Mouse (Mus musculus) ES-E14 (cell line): ENCODE data around the gene Gm428. TPM values are rescaled to one million over a fixed set of nuclear protein-coding genes. Genes with fewer than 3 reads are reported as not detected.
"Not testable (repeated sequence)": the region's sequence is repeated elsewhere in the genome, so short reads cannot be mapped to it uniquely, and the experiment has no call there.

Experiments
- DNase-seq: peaks from one replicate; pipeline ENCODE4 v3.0.0-alpha.2; 2013; ENCODE audit warnings: low read depth, low spot score
- H3K27ac ChIP-seq: 2 replicates; pipeline ENCODE4 v1.5.1; 2012; ENCODE audit warnings: low read depth, mild to moderate bottlenecking, low read length, moderate library complexity, mixed read lengths; ENCODE audit not compliant: poor library complexity, insufficient read depth, severe bottlenecking
- H3K36me3 ChIP-seq: 2 replicates; pipeline ENCODE4 v1.6.1; 2012; ENCODE audit warnings: mild to moderate bottlenecking, low read length, moderate library complexity, mixed read lengths; ENCODE audit not compliant: control insufficient read depth, poor library complexity, insufficient read depth, severe bottlenecking
- H3K4me1 ChIP-seq, 2 experiments: fragments of 150-350 bp in 1 of 2; sonication (generic) in 1 of 2; 2 replicates each; pipeline ENCODE4 v1.6.1; 2012; ENCODE audit warnings: low read length in 2 of 2, mild to moderate bottlenecking in 1 of 2, mixed read lengths in 1 of 2; ENCODE audit not compliant: control insufficient read depth in 2 of 2, insufficient read depth in 2 of 2, poor library complexity in 1 of 2
- H3K4me3 ChIP-seq, 2 experiments: fragments of 150-350 bp in 1 of 2; sonication (generic) in 1 of 2; 2 replicates each; pipeline ENCODE4 v1.5.1; 2012; ENCODE audit warnings: low read length in 2 of 2, low read depth in 1 of 2, mild to moderate bottlenecking in 1 of 2, mixed read lengths in 1 of 2; ENCODE audit not compliant: insufficient read depth in 1 of 2, poor library complexity in 1 of 2, severe bottlenecking in 1 of 2
- H3K9ac ChIP-seq: 2 replicates; pipeline ENCODE4 v1.6.1; 2012; ENCODE audit warnings: low read depth, mild to moderate bottlenecking, low read length, mixed read lengths; ENCODE audit not compliant: poor library complexity, insufficient read depth, severe bottlenecking
- H3K9me3 ChIP-seq: fragments of 150-350 bp; sonication (generic); 2 replicates; pipeline ENCODE4 v1.6.1; 2012; ENCODE audit warnings: low read depth, mild to moderate bottlenecking, low read length; ENCODE audit not compliant: control insufficient read depth, insufficient read depth
- CHD2 ChIP-seq: IDR thresholded peaks from 2 replicates; pipeline ENCODE4 v1.6.1; 2014; ENCODE audit warnings: mild to moderate bottlenecking, low read depth, low read length, inconsistent platforms
- HCFC1 ChIP-seq: IDR thresholded peaks from 2 replicates; pipeline ENCODE4 v1.6.1; 2012; ENCODE audit warnings: low read length, inconsistent platforms, borderline replicate concordance; ENCODE audit not compliant: insufficient read depth
- MAFK ChIP-seq: IDR thresholded peaks from 2 replicates; pipeline ENCODE4 v1.6.1; 2014; ENCODE audit warnings: mild to moderate bottlenecking, low read depth, low read length, inconsistent platforms; ENCODE audit not compliant: insufficient read depth
- ZC3H11A ChIP-seq: IDR thresholded peaks from 2 replicates; pipeline ENCODE4 v1.6.1; 2012; ENCODE audit warnings: low read depth, mild to moderate bottlenecking, inconsistent platforms, low read length, borderline replicate concordance
- ZNF384 ChIP-seq: IDR thresholded peaks from 2 replicates; pipeline ENCODE4 v1.6.1; 2012; ENCODE audit warnings: low read depth, low read length, inconsistent platforms
- in situ Hi-C, 2 experiments: fragments of 600-800 bp; cut with MboI; formaldehyde crosslinking; loops; one replicate each; pipeline ENCODE4 v1.15.1; 2025; ENCODE audit warnings: low sequenced_read_pairs in 2 of 2, inconsistent platforms in 1 of 2; ENCODE audit not compliant: unreplicated experiment in 2 of 2
- total RNA-seq: library from RNA; depleted of rRNA; stranded (reverse); fragments of 300-350 nt; gene quantifications from 2 replicates; pipeline ENCODE4 v1.2.3, GENCODE M21; 2012; rRNA removed

Gm428 gene
- 3.1 and 5.9 TPM in 2 replicates for total RNA-seq

- H3K36me3 ChIP-seq, DNase-seq, H3K27ac ChIP-seq, H3K9me3 ChIP-seq, H3K9ac ChIP-seq, H3K4me1 ChIP-seq, in situ Hi-C loops, H3K4me3 ChIP-seq: not testable (repeated sequence)
Measured at GRCm38 (mm10) chr4:73683216-73683615, at the start of gene Gm428. Gm428 (plus strand) TSS chr4:73683516.

GRCm38 (mm10) chr4:73637821-73638220 lies 45.5 kb upstream of the Gm428 start, which contains the start of gene Gm11236:
Gm11236 (plus strand) TSS chr4:73638121.
- H3K4me3 ChIP-seq, DNase-seq, H3K9ac ChIP-seq, H3K27ac ChIP-seq, H3K36me3 ChIP-seq, H3K9me3 ChIP-seq, in situ Hi-C loops, H3K4me1 ChIP-seq: not testable (repeated sequence)

DNA sequence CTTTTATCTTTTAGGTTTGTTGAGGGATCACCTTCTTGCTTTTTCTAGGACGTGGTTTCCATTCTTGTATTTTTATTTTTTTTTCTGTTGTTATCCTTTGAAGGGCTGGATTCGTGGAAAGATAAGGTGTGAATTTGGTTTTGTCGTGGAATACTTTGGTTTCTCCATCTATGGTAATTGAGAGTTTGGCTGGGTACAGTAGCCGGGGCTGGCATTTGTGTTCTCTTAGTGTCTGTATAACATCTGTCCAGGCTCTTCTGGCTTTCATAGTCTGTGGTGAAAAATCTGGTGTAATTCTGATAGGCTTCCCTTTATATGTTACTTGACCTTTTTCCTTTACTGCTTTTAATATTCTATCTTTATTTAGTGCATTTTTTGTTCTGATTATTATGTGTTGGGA lies 21.5 kb upstream of the Gm428 start:
- H3K9me3 ChIP-seq, DNase-seq, H3K4me1 ChIP-seq, H3K9ac ChIP-seq, in situ Hi-C loops, H3K4me3 ChIP-seq, H3K27ac ChIP-seq, H3K36me3 ChIP-seq: not testable (repeated sequence)

GRCm38 (mm10) chr4:73668054-73668453 lies 15.3 kb upstream of the Gm428 start, which contains the start of gene Gm11239:
Gm11239 (plus strand) TSS chr4:73668354.
- DNase-seq, in situ Hi-C loops: not testable (repeated sequence)

DNA sequence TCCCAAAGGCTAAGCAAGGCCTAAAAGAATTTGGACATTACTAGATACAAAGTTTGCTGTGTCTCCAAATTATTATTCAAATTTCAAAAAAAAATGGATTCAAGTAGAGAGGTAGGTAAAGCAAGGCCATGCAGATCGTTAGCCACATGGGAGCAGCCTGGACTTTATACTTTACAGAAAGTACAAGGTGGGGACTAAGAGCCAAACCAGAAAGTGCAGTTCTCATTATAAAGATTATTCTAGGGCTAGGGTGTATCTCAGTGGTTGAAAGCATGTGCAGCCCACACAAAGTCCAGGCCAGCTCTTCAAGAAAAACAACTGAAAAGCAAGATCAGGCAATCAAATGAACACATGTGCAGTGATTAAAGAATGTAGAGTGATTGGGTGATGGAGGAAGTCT lies 35.4 kb downstream of the Gm428 start:
- Histone ChIP-seq H3K4me1 (no peaks in the 10 kb centered on the region), H3K9me3 (no peaks in the 10 kb centered on the region), H3K27ac (no peak overlapping the region), H3K36me3 (no peaks in the 10 kb centered on the region), H3K4me3 (no peak overlapping the region), H3K9ac (no peak overlapping the region)
- in situ Hi-C loops, result no loop called here
- DNase-seq, result no peak
- TF ChIP-seq CHD2, result no peak
- TF ChIP-seq MAFK, result no peak
- no peak for TF ChIP-seq ZC3H11A
- no peak for TF ChIP-seq ZNF384
- TF ChIP-seq HCFC1, result no peak

More at GRCm38 (mm10) chr4:73668054-73668453, 15.3 kb upstream of the Gm428 start, which contains the start of gene Gm11239:
- H3K4me3 ChIP-seq, H3K9me3 ChIP-seq, H3K36me3 ChIP-seq, H3K9ac ChIP-seq, H3K27ac ChIP-seq, H3K4me1 ChIP-seq: not testable (repeated sequence)
